Mouse (Mus musculus) kidney, embryonic 16.5 days (tissue): Measurements from ENCODE around the gene A930002H24Rik. TPM values are rescaled to one million over a fixed set of nuclear protein-coding genes. Genes with fewer than 3 reads are reported as not detected.

Experiments used
- ATAC-seq: fragments of 200-750 bp; cut with Nextera tagmentation; 2 replicates; pipeline ENCODE4 v1.8.0; 2017; ENCODE audit warnings: moderate TSS enrichment; ENCODE audit not compliant: low FRiP score, low TSS enrichment
- H3K27ac ChIP-seq: fragments of 300-500 bp; sonication (generic); 2 replicates; pipeline ENCODE4 v1.5.1; 2014; ENCODE audit warnings: low read length
- H3K27me3 ChIP-seq: fragments of 300-500 bp; sonication (generic); 2 replicates; pipeline ENCODE4 v1.6.1; 2014; ENCODE audit warnings: low read length, control low read depth, mixed read lengths; ENCODE audit not compliant: insufficient read depth
- H3K36me3 ChIP-seq: fragments of 300-500 bp; sonication (generic); 2 replicates; pipeline ENCODE4 v1.6.1; 2014; ENCODE audit warnings: low read length, control low read depth, mixed read lengths; ENCODE audit not compliant: insufficient read depth
- H3K4me1 ChIP-seq: fragments of 300-500 bp; sonication (generic); 2 replicates; pipeline ENCODE4 v1.6.1; 2014; ENCODE audit warnings: low read length, control low read depth, mixed read lengths; ENCODE audit not compliant: insufficient read depth
- H3K4me2 ChIP-seq: fragments of 300-500 bp; sonication (generic); replicated peaks from 2 replicates; pipeline ENCODE4 v1.6.1; 2014; ENCODE audit warnings: low read depth, low read length
- H3K4me3 ChIP-seq: fragments of 300-500 bp; sonication (generic); 2 replicates; pipeline ENCODE4 v1.5.1; 2014; ENCODE audit warnings: mild to moderate bottlenecking, low read length
- H3K9ac ChIP-seq: fragments of 300-500 bp; sonication (generic); replicated peaks from 2 replicates; pipeline ENCODE4 v1.6.1; 2014; ENCODE audit warnings: low read length
- H3K9me3 ChIP-seq: fragments of 300-500 bp; sonication (generic); 2 replicates; pipeline ENCODE4 v1.6.1; 2016; ENCODE audit warnings: low read length, control low read depth
- WGBS: fragments of 180-500 bp; shearing (Covaris S2); extraction: QIAGEN DNeasy Blood & Tissue Kit; methylation state at CpG from one replicate; pipeline ENCODE4 v1.1.7; 2014; 5-methylcytosine and 5-hydroxymethylcytosine counted together
- polyA plus RNA-seq: library from polyadenylated mRNA; unstranded; fragments of >200 nt; fragmentation: Nextera tagmentation; extraction: Ambion mirVana; gene quantifications from 2 replicates; pipeline ENCODE4 v1.2.1, GENCODE M21; 2015

The A930002H24Rik gene
- polyA plus RNA-seq, 1 experiment from 2014 or later = 4.9 TPM

GRCm38 (mm10) chr17:63813552-63813951 is 50.0 kb downstream of the A930002H24Rik start:
- WGBS = 80% methylated on average over 6 of the region's 6 CpGs
- H3K27ac ChIP-seq = no peak overlapping the region
- no peak overlapping the region for H3K9ac ChIP-seq
- no peak for ATAC-seq
- H3K36me3 ChIP-seq = no peaks in the 10 kb centered on the region
- no peak overlapping the region for H3K4me2 ChIP-seq
- no peaks in the 10 kb centered on the region for H3K9me3 ChIP-seq
- no peaks in the 10 kb centered on the region for H3K27me3 ChIP-seq
- no peaks in the 10 kb centered on the region for H3K4me1 ChIP-seq
- H3K4me3 ChIP-seq = no peak overlapping the region

Other genes starting within 250 kb of the A930002H24Rik start
- gene Fer, start 729 bp downstream of the A930002H24Rik start, polyA plus RNA-seq = 35.1 and 36.1 TPM in 2 replicates